Mouse (Mus musculus) heart, postnatal 0 days (tissue): ENCODE data around the gene Atg9b. TPM values are rescaled to one million over a fixed set of nuclear protein-coding genes. Genes with fewer than 3 reads are reported as not detected.

ENCODE experiments used
- ATAC-seq: fragments of 200-750 bp; cut with Nextera tagmentation; 2 replicates; pipeline ENCODE4 v1.8.0; 2017; ENCODE audit warnings: low read depth, moderate number of reproducible peaks, moderate library complexity; ENCODE audit not compliant: insufficient read depth
- DNase-seq: peaks from one replicate; pipeline ENCODE4 v3.0.0-alpha.2; 2016; ENCODE audit warnings: low spot score
- H3K27ac ChIP-seq: fragments of 300-500 bp; sonication (generic); 2 replicates; pipeline ENCODE4 v1.5.1; 2014; ENCODE audit warnings: low read depth, mild to moderate bottlenecking
- H3K27me3 ChIP-seq: fragments of 300-500 bp; sonication (generic); 2 replicates; pipeline ENCODE4 v1.6.1; 2014; ENCODE audit warnings: low read length, mixed read lengths; ENCODE audit not compliant: control insufficient read depth, insufficient read depth
- H3K36me3 ChIP-seq: fragments of 300-500 bp; sonication (generic); replicated peaks from 2 replicates; pipeline ENCODE4 v1.6.1; 2014; ENCODE audit warnings: low read length, mixed read lengths; ENCODE audit not compliant: control insufficient read depth, insufficient read depth
- H3K4me1 ChIP-seq: fragments of 300-500 bp; sonication (generic); 2 replicates; pipeline ENCODE4 v1.6.1; 2014; ENCODE audit warnings: antibody characterized with exemption; ENCODE audit not compliant: control insufficient read depth, insufficient read depth
- H3K4me2 ChIP-seq: fragments of 300-500 bp; sonication (generic); 2 replicates; pipeline ENCODE4 v1.6.1; 2014; ENCODE audit warnings: low read depth, mild to moderate bottlenecking, low read length, moderate library complexity
- H3K4me3 ChIP-seq: fragments of 300-500 bp; sonication (generic); 2 replicates; pipeline ENCODE4 v1.5.1; 2014; ENCODE audit warnings: low read depth, low read length
- H3K9ac ChIP-seq: fragments of 300-500 bp; sonication (generic); replicated peaks from 2 replicates; pipeline ENCODE4 v1.6.1; 2014; ENCODE audit warnings: low read depth, low read length, mixed read lengths
- H3K9me3 ChIP-seq: fragments of 300-500 bp; sonication (generic); replicated peaks from 2 replicates; pipeline ENCODE4 v1.6.1; 2016; ENCODE audit warnings: low read length; ENCODE audit not compliant: control insufficient read depth
- CTCF ChIP-seq: IDR thresholded peaks from 2 replicates; pipeline ENCODE4 v1.5.1; 2016; ENCODE audit warnings: antibody characterized with exemption, control low read depth, low read depth
- EP300 ChIP-seq: IDR thresholded peaks from 2 replicates; pipeline ENCODE4 v1.6.1; 2016; ENCODE audit warnings: antibody characterized with exemption, low read depth
- WGBS: fragments of 180-500 bp; shearing (Covaris S2); extraction: QIAGEN DNeasy Blood & Tissue Kit; methylation state at CpG from one replicate; pipeline ENCODE4 v1.1.7; 2014; 5-methylcytosine and 5-hydroxymethylcytosine counted together
- polyA plus RNA-seq: library from polyadenylated mRNA; unstranded; fragments of >200 nt; fragmentation: Nextera tagmentation; extraction: Ambion mirVana; gene quantifications from 2 replicates; pipeline ENCODE4 v1.2.1, GENCODE M21; 2015
- total RNA-seq: library from RNA; depleted of rRNA; stranded (reverse); fragments of >200 nt; gene quantifications from 2 replicates; pipeline ENCODE4 v1.2.3, GENCODE M21; 2014; ENCODE audit warnings: low replicate concordance

The Atg9b gene
- total and polyA plus RNA-seq, 2 experiments from 2014 or later, result 0.15 to 0.34 TPM

GRCm38 (mm10) chr5:24394165-24394894, 2.4 kb upstream of the Atg9b start:
- H3K27ac ChIP-seq, result peak overlapping the region; percentile 92

GRCm38 (mm10) chr5:24393392-24393997, 1.6 kb upstream of the Atg9b start, which contains the start of gene Abcb8:
Gene Abcb8 (plus strand): TSS chr5:24393663.
- DNase-seq (peak; percentile 83), ATAC-seq (peak; percentile 5; the same call in 1 of the 2 replicates)
- Histone ChIP-seq H3K27me3 (no peaks in the 10 kb centered on the region), H3K9ac (peak within 1 kb of the TSS; percentile 56; the same call in 1 of the 2 replicates), H3K9me3 (no peaks in the 10 kb centered on the region), H3K27ac (peak within 1 kb of the TSS; percentile 92), H3K36me3 (peaks cover 4% of the 10 kb centered on the region; the same call in 1 of the 2 replicates), H3K4me3 (peak within 1 kb of the TSS; percentile 71), H3K4me2 (peak within 1 kb of the TSS; percentile 62), H3K4me1 (peaks cover 11% of the 10 kb centered on the region)
- whole genome bisulfite sequencing, result 27% methylated on average over 7 of the region's 7 CpGs
- TF ChIP-seq CTCF (peak; percentile 85), EP300 (no peak)

More at GRCm38 (mm10) chr5:24394165-24394894, 2.4 kb upstream of the Atg9b start:
- DNase-seq (peak; percentile 98), ATAC-seq (peak; percentile 94)
- H3K36me3 ChIP-seq, result peaks cover 4% of the 10 kb centered on the region
- peak overlapping the region; percentile 62 for H3K4me2 ChIP-seq
- peak overlapping the region; percentile 71 for H3K4me3 ChIP-seq
- peak overlapping the region; percentile 56; the same call in 1 of the 2 replicates for H3K9ac ChIP-seq
- no peaks in the 10 kb centered on the region for H3K27me3 ChIP-seq
- WGBS, result under 1% methylated on average over 36 of the region's 36 CpGs
- TF ChIP-seq CTCF (peak; percentile 81), EP300 (peak; percentile 65; the same call in 1 of the 2 replicates)
- H3K4me1 ChIP-seq, result peaks cover 8% of the 10 kb centered on the region
- H3K9me3 ChIP-seq, result no peaks in the 10 kb centered on the region

- 68% methylated on average over 7 of the region's 7 CpGs for WGBS
- no peaks in the 10 kb centered on the region for H3K9me3 ChIP-seq
- no peak overlapping the region for H3K4me3 ChIP-seq
- H3K4me1 ChIP-seq, result peaks cover 19% of the 10 kb centered on the region
- DNase-seq (no peak), ATAC-seq (no peak)
- H3K4me2 ChIP-seq, result no peak overlapping the region
- H3K27me3 ChIP-seq, result no peaks in the 10 kb centered on the region
- H3K9ac ChIP-seq, result no peak overlapping the region
- TF ChIP-seq CTCF (no peak), EP300 (no peak)
- peak overlapping the region; percentile 92; the same call in 1 of the 2 replicates for H3K27ac ChIP-seq
- peaks cover 4% of the 10 kb centered on the region; the same call in 1 of the 2 replicates for H3K36me3 ChIP-seq
These were observed 781 bp upstream of the Atg9b start for GRCm38 (mm10) chr5:24392724-24393123.

- H3K27ac ChIP-seq, result no peak overlapping the region
- DNase-seq (no peak), ATAC-seq (no peak)
- H3K27me3 ChIP-seq, result 0 out of 2 replicates have a peak, but pooled peaks cover 6% of the 10 kb centered on the region
- 91% methylated on average over 4 of the region's 4 CpGs for WGBS
- TF ChIP-seq EP300, result no peak
- no peak for TF ChIP-seq CTCF
- no peaks in the 10 kb centered on the region for H3K36me3 ChIP-seq
- no peaks in the 10 kb centered on the region for H3K9me3 ChIP-seq
- H3K4me3 ChIP-seq, result no peak overlapping the region
- no peak overlapping the region for H3K4me2 ChIP-seq
- H3K4me1 ChIP-seq, result peaks cover 34% of the 10 kb centered on the region
- H3K9ac ChIP-seq, result no peak overlapping the region
These were observed 2.3 kb downstream of the Atg9b start for GRCm38 (mm10) chr5:24389658-24390020.

GRCm38 (mm10) chr5:24389011-24389657, 2.8 kb downstream of the Atg9b start:
- TF ChIP-seq EP300 (no peak), CTCF (no peak)
- H3K4me1 ChIP-seq, result peaks cover 36% of the 10 kb centered on the region
- no peak overlapping the region for H3K9ac ChIP-seq
- DNase-seq (peak; percentile 51), ATAC-seq (no peak)
- no peaks in the 10 kb centered on the region for H3K36me3 ChIP-seq
- no peak overlapping the region for H3K4me2 ChIP-seq
- H3K4me3 ChIP-seq, result no peak overlapping the region
- no peak overlapping the region for H3K27ac ChIP-seq
- H3K27me3 ChIP-seq, result 0 out of 2 replicates have a peak, but pooled peaks cover 6% of the 10 kb centered on the region
- H3K9me3 ChIP-seq, result no peaks in the 10 kb centered on the region
- WGBS, result 55% methylated on average over 6 of the region's 7 CpGs
